Mouse (Mus musculus) small intestine, adult 2 months (tissue): Measurements from ENCODE around the gene Lypd5.

Experiments
- CTCF ChIP-seq: fragments of 200-500 bp; IDR thresholded peaks from 2 replicates; pipeline ENCODE4 v1.5.1; 2012; ENCODE audit warnings: low read depth, mild to moderate bottlenecking, control low read depth, inconsistent platforms, low read length, moderate library complexity, mixed read lengths; ENCODE audit not compliant: insufficient replicate concordance, insufficient read length; ENCODE audit errors: extremely low read depth
- POLR2A ChIP-seq: fragments of 200-500 bp; IDR thresholded peaks from 2 replicates; pipeline ENCODE4 v1.6.1; 2012; ENCODE audit warnings: low read depth, mild to moderate bottlenecking, control low read depth, inconsistent platforms, low read length, moderate library complexity

DNA sequence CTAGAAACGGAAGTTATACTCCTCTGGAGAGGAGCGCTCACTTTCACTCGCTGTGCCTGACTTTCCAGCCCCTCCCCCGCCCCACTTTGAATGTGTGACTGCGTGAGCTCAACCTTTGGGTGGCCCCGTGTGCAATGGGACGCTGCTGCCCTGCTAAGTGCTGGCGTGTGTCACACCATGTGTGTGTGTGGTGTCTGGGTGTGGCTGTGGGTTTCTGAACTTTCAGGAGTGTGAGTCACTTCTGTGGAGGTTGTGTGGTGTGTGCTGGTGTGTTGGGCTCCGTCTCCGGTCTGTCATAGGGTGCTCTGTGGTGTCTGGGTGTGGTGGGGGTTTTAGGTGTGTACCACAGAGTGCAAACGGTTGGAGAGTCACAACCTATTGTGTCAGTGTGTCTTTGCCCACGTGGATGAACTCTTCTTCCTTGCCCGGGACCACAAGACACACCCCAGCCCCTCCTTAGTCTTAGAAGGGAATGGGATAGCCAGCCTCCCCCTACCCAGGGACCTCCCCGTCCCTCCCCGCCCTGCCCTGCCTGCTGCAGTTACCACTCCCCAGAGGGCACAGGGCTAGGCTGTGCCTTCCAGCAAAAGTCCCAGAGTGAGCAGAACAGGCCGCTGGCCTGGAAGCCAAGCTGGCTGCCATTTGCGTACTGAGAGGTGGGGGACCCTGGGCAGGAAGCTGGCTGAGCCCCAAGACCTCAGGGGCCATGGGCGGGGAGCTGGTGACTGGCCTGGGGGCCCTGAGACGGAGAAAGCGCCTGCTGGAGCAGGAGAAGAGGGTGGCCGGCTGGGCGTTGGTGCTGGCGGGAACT, 20.9 kb downstream of the Lypd5 start, which contains the start of gene Kcnn4:
- TF ChIP-seq CTCF (no peak), POLR2A (peak; percentile 75; the same call in 1 of the 2 replicates)
